Mouse (Mus musculus): Measurements from ENCODE around the gene Mast4. TPM values are rescaled to one million over a fixed set of nuclear protein-coding genes. Genes with fewer than 3 reads are reported as not detected.

Mast4 gene
- polyA plus RNA-seq, 1 experiment from 2014 or later: 2.5 TPM

- no peak overlapping the region for H3K9ac ChIP-seq (ENCODE audit: low read depth, low read length)
- no peaks in the 10 kb centered on the region for H3K27me3 ChIP-seq (ENCODE audit: control insufficient read depth, insufficient read depth, low read depth, low read length)
- no peak overlapping the region for H3K4me3 ChIP-seq (ENCODE audit: low read depth, low read length)
- H3K27ac ChIP-seq (ENCODE audit: low read length): no peak overlapping the region
- ATAC-seq (ENCODE audit: low read depth): no peak
- H3K9me3 ChIP-seq (replicated peaks; ENCODE audit: control insufficient read depth, low read length): no peaks in the 10 kb centered on the region
- no peaks in the 10 kb centered on the region for H3K4me1 ChIP-seq (ENCODE audit: control insufficient read depth, low read depth, low read length)
- H3K36me3 ChIP-seq (ENCODE audit: control insufficient read depth, insufficient read depth): no peaks in the 10 kb centered on the region
- WGBS (ENCODE audit: insufficient replicate concordance): 60% methylated on average over 5 of the region's 5 CpGs
- no peak overlapping the region for H3K4me2 ChIP-seq (ENCODE audit: low read depth, low read length)
Measured at GRCm38 (mm10) chr13:102852865-102853264, 481.4 kb downstream of the Mast4 start.

DNA sequence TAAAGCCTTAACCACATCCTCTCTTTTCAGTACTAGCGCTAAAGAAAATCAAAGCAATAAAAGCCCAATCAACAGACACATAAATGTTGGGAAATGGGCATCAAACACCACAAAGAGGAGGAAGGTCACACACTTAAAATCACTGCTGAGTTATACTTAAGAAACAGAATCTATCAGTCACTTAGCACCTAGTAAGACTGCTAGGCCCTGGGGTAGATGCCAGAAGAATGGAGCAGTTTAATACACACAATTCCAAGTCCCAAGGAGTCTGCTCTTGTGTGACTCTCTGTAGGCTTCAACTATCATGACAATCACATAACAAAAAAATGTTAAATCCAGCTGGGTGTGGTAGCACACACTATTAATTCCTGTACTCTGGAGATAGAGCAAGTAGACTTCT, 483.0 kb downstream of the Mast4 start:
- no peak overlapping the region for H3K9ac ChIP-seq (ENCODE audit: low read depth, low read length)
- ATAC-seq (ENCODE audit: low read depth): no peak
- H3K4me3 ChIP-seq (ENCODE audit: low read depth, low read length): no peak overlapping the region
- H3K36me3 ChIP-seq (ENCODE audit: control insufficient read depth, insufficient read depth): no peaks in the 10 kb centered on the region
- H3K4me1 ChIP-seq (ENCODE audit: control insufficient read depth, low read depth, low read length): no peaks in the 10 kb centered on the region
- no peak overlapping the region for H3K4me2 ChIP-seq (ENCODE audit: low read depth, low read length)
- H3K9me3 ChIP-seq (replicated peaks; ENCODE audit: control insufficient read depth, low read length): no peaks in the 10 kb centered on the region
- no peaks in the 10 kb centered on the region for H3K27me3 ChIP-seq (ENCODE audit: control insufficient read depth, insufficient read depth, low read depth, low read length)
- H3K27ac ChIP-seq (ENCODE audit: low read length): no peak overlapping the region
- WGBS (ENCODE audit: insufficient replicate concordance): 85% methylated on average over 1 of the region's 1 CpGs

- Histone ChIP-seq H3K4me3 (ENCODE audit: low read depth, low read length) (no peak overlapping the region), H3K9ac (ENCODE audit: low read depth, low read length) (no peak overlapping the region), H3K4me2 (ENCODE audit: low read depth, low read length) (no peak overlapping the region), H3K27ac (ENCODE audit: low read length) (no peak overlapping the region), H3K9me3 (replicated peaks; ENCODE audit: control insufficient read depth, low read length) (no peaks in the 10 kb centered on the region), H3K36me3 (ENCODE audit: control insufficient read depth, insufficient read depth) (no peaks in the 10 kb centered on the region), H3K4me1 (ENCODE audit: control insufficient read depth, low read depth, low read length) (no peaks in the 10 kb centered on the region), H3K27me3 (ENCODE audit: control insufficient read depth, insufficient read depth, low read depth, low read length) (no peaks in the 10 kb centered on the region)
- 86% methylated on average over 2 of the region's 2 CpGs for WGBS (ENCODE audit: insufficient replicate concordance)
- no peak for ATAC-seq (ENCODE audit: low read depth)
Measured at GRCm38 (mm10) chr13:102850594-102850993, 483.7 kb downstream of the Mast4 start.

- ATAC-seq (ENCODE audit: low read depth): no peak
- 28% methylated on average over 3 of the region's 3 CpGs for WGBS (ENCODE audit: insufficient replicate concordance)
- Histone ChIP-seq H3K9ac (ENCODE audit: low read depth, low read length) (no peak overlapping the region), H3K4me3 (ENCODE audit: low read depth, low read length) (no peak overlapping the region), H3K27me3 (ENCODE audit: control insufficient read depth, insufficient read depth, low read depth, low read length) (no peaks in the 10 kb centered on the region), H3K9me3 (replicated peaks; ENCODE audit: control insufficient read depth, low read length) (no peaks in the 10 kb centered on the region), H3K36me3 (ENCODE audit: control insufficient read depth, insufficient read depth) (no peaks in the 10 kb centered on the region), H3K27ac (ENCODE audit: low read length) (no peak overlapping the region), H3K4me1 (ENCODE audit: control insufficient read depth, low read depth, low read length) (no peaks in the 10 kb centered on the region), H3K4me2 (ENCODE audit: low read depth, low read length) (no peak overlapping the region)
Measured at GRCm38 (mm10) chr13:102849068-102849467, 485.2 kb downstream of the Mast4 start.

- Histone ChIP-seq H3K9me3 (replicated peaks; ENCODE audit: control insufficient read depth, low read length) (no peaks in the 10 kb centered on the region), H3K36me3 (ENCODE audit: control insufficient read depth, insufficient read depth) (no peaks in the 10 kb centered on the region), H3K4me3 (ENCODE audit: low read depth, low read length) (no peak overlapping the region), H3K4me1 (ENCODE audit: control insufficient read depth, low read depth, low read length) (no peaks in the 10 kb centered on the region), H3K27me3 (ENCODE audit: control insufficient read depth, insufficient read depth, low read depth, low read length) (no peaks in the 10 kb centered on the region), H3K27ac (ENCODE audit: low read length) (no peak overlapping the region), H3K9ac (ENCODE audit: low read depth, low read length) (no peak overlapping the region), H3K4me2 (ENCODE audit: low read depth, low read length) (no peak overlapping the region)
- 62% methylated on average over 4 of the region's 4 CpGs for WGBS (ENCODE audit: insufficient replicate concordance)
- no peak for ATAC-seq (ENCODE audit: low read depth)
Measured at GRCm38 (mm10) chr13:102846473-102846872, 487.8 kb downstream of the Mast4 start.

GRCm38 (mm10) chr13:102842715-102843114, 491.6 kb downstream of the Mast4 start:
- Histone ChIP-seq H3K9ac (ENCODE audit: low read depth, low read length) (no peak overlapping the region), H3K36me3 (ENCODE audit: control insufficient read depth, insufficient read depth) (no peaks in the 10 kb centered on the region), H3K4me3 (ENCODE audit: low read depth, low read length) (no peak overlapping the region), H3K4me1 (ENCODE audit: control insufficient read depth, low read depth, low read length) (no peaks in the 10 kb centered on the region), H3K27me3 (ENCODE audit: control insufficient read depth, insufficient read depth, low read depth, low read length) (no peaks in the 10 kb centered on the region), H3K4me2 (ENCODE audit: low read depth, low read length) (no peak overlapping the region), H3K27ac (ENCODE audit: low read length) (no peak overlapping the region), H3K9me3 (replicated peaks; ENCODE audit: control insufficient read depth, low read length) (no peaks in the 10 kb centered on the region)
- ATAC-seq (ENCODE audit: low read depth): no peak
- WGBS (ENCODE audit: insufficient replicate concordance): 85% methylated on average over 2 of the region's 2 CpGs

GRCm38 (mm10) chr13:102842237-102842636, 492.1 kb downstream of the Mast4 start:
- no peak overlapping the region for H3K4me3 ChIP-seq (ENCODE audit: low read depth, low read length)
- WGBS (ENCODE audit: insufficient replicate concordance): 67% methylated on average over 8 of the region's 8 CpGs
- H3K27ac ChIP-seq (ENCODE audit: low read length): no peak overlapping the region
- H3K27me3 ChIP-seq (ENCODE audit: control insufficient read depth, insufficient read depth, low read depth, low read length): no peaks in the 10 kb centered on the region
- H3K9me3 ChIP-seq (replicated peaks; ENCODE audit: control insufficient read depth, low read length): no peaks in the 10 kb centered on the region
- no peak overlapping the region for H3K9ac ChIP-seq (ENCODE audit: low read depth, low read length)
- no peaks in the 10 kb centered on the region for H3K36me3 ChIP-seq (ENCODE audit: control insufficient read depth, insufficient read depth)
- no peak for ATAC-seq (ENCODE audit: low read depth)
- no peak overlapping the region for H3K4me2 ChIP-seq (ENCODE audit: low read depth, low read length)
- H3K4me1 ChIP-seq (ENCODE audit: control insufficient read depth, low read depth, low read length): no peaks in the 10 kb centered on the region

DNA sequence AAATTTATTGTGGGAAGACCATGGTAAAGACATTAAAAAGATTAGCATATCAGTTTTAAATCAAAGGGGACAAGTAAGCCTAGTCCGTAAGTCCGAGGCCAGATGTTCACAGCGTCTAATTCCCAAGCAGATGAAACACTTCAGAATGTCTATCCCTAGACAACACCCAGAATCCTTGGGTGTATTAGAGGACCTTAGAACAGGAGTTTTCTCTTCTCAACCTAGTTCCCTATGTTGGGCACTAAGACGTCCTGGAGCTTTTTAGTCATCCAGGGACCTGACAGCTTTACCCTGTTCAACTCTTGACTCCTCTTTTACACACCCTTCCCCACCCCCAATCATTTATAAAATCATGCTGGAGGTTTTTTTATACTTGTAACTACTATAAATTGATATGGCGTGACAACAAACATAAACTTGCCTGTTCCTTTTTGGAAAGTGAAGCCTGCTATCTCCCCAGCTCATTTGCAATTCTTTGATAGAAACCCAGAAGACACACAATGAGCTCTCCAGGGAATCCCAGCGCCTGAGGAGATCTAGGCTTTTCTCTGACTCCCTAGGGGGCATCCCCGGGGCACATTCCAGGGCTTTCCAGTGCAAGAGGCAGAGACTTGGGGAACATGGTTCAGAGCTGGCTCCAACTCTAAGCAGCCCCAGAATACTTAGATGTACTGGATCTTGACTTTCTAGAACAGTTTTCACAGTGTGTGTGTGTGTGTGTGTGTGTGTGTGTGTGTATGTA, 494.4 kb downstream of the Mast4 start:
- no peaks in the 10 kb centered on the region for H3K36me3 ChIP-seq (ENCODE audit: control insufficient read depth, insufficient read depth)
- no peaks in the 10 kb centered on the region for H3K4me1 ChIP-seq (ENCODE audit: control insufficient read depth, low read depth, low read length)
- no peaks in the 10 kb centered on the region for H3K9me3 ChIP-seq (replicated peaks; ENCODE audit: control insufficient read depth, low read length)
- no peak overlapping the region for H3K27ac ChIP-seq (ENCODE audit: low read length)
- H3K9ac ChIP-seq (ENCODE audit: low read depth, low read length): no peak overlapping the region
- 60% methylated on average over 7 of the region's 7 CpGs for WGBS (ENCODE audit: insufficient replicate concordance)
- H3K4me3 ChIP-seq (ENCODE audit: low read depth, low read length): no peak overlapping the region
- no peak for ATAC-seq (ENCODE audit: low read depth)
- no peaks in the 10 kb centered on the region for H3K27me3 ChIP-seq (ENCODE audit: control insufficient read depth, insufficient read depth, low read depth, low read length)
- H3K4me2 ChIP-seq (ENCODE audit: low read depth, low read length): no peak overlapping the region

DNA sequence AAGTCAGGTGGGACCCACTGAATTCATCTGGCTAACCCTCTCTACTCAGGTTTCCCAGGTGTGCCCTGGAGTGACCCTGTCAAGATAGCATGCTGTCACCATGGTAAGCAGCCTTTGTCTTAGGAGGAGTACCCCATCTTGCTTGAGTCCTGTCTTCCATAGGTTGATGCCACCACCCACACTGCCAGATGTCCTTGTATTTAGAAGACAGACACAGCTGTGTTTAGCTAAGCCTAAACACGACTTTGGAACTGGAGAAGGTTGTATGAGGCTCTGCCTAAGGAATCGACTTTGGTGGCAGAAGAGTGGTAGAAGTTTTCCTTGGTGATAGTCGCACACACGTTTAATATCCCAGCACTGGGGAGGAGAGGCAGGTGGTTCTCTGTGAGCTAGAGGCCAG, 496.9 kb downstream of the Mast4 start:
- Histone ChIP-seq H3K4me3 (ENCODE audit: low read depth, low read length) (no peak overlapping the region), H3K9me3 (replicated peaks; ENCODE audit: control insufficient read depth, low read length) (no peaks in the 10 kb centered on the region), H3K27ac (ENCODE audit: low read length) (no peak overlapping the region), H3K36me3 (ENCODE audit: control insufficient read depth, insufficient read depth) (no peaks in the 10 kb centered on the region), H3K9ac (ENCODE audit: low read depth, low read length) (no peak overlapping the region), H3K4me2 (ENCODE audit: low read depth, low read length) (no peak overlapping the region), H3K27me3 (ENCODE audit: control insufficient read depth, insufficient read depth, low read depth, low read length) (no peaks in the 10 kb centered on the region), H3K4me1 (ENCODE audit: control insufficient read depth, low read depth, low read length) (no peaks in the 10 kb centered on the region)
- WGBS (ENCODE audit: insufficient replicate concordance): 61% methylated on average over 4 of the region's 4 CpGs
- no peak for ATAC-seq (ENCODE audit: low read depth)
